Mouse (Mus musculus): ENCODE measurements around the gene Mas1. TPM values are rescaled to one million over a fixed set of nuclear protein-coding genes. Genes with fewer than 3 reads are reported as not detected.
"Not testable (repeated sequence)": the region's sequence is repeated elsewhere in the genome, so short reads cannot be mapped to it uniquely, and the experiment has no call there.

Gene Mas1
- polyA plus RNA-seq, 1 experiment from 2014 or later: 0.61 TPM

- Histone ChIP-seq H3K9me3 (ENCODE audit: low read length) (no peaks in the 10 kb centered on the region), H3K27me3 (ENCODE audit: insufficient read depth, low read length) (no peaks in the 10 kb centered on the region), H3K27ac (ENCODE audit: low read length) (0 out of 2 replicates have a peak overlapping the region, but pooled peaks have one; percentile 24), H3K4me3 (ENCODE audit: low read length) (no peak overlapping the region), H3K4me1 (ENCODE audit: insufficient read depth, low read length) (no peaks in the 10 kb centered on the region), H3K9ac (replicated peaks; ENCODE audit: low read length) (no peak overlapping the region), H3K4me2 (replicated peaks; ENCODE audit: low read depth, low read length) (no peak overlapping the region), H3K36me3 (ENCODE audit: insufficient read depth, low read length) (peaks cover 10% of the 10 kb centered on the region; the same call in 1 of the 2 replicates)
- 33% methylated on average over 11 of the region's 12 CpGs for WGBS
- ATAC-seq (ENCODE audit: low FRiP score, low TSS enrichment): peak; percentile 36; the same call in 1 of the 2 replicates
These were observed 35.7 kb upstream of the Mas1 start for GRCm38 (mm10) chr17:12903372-12904333.

- H3K27me3 ChIP-seq (ENCODE audit: insufficient read depth, low read length): no peaks in the 10 kb centered on the region
- H3K4me2 ChIP-seq (replicated peaks; ENCODE audit: low read depth, low read length): no peak overlapping the region
- H3K9ac ChIP-seq (replicated peaks; ENCODE audit: low read length): no peak overlapping the region
- WGBS: 92% methylated on average over 6 of the region's 6 CpGs
- H3K4me1 ChIP-seq (ENCODE audit: insufficient read depth, low read length): no peaks in the 10 kb centered on the region
- no peaks in the 10 kb centered on the region for H3K9me3 ChIP-seq (ENCODE audit: low read length)
- no peak for ATAC-seq (ENCODE audit: low FRiP score, low TSS enrichment)
- H3K36me3 ChIP-seq (ENCODE audit: insufficient read depth, low read length): peaks cover 10% of the 10 kb centered on the region; the same call in 1 of the 2 replicates
- H3K4me3 ChIP-seq (ENCODE audit: low read length): no peak overlapping the region
- no peak overlapping the region for H3K27ac ChIP-seq (ENCODE audit: low read length)
These were observed 34.3 kb upstream of the Mas1 start for GRCm38 (mm10) chr17:12902291-12902690.

- not testable (repeated sequence) for H3K4me3 ChIP-seq (ENCODE audit: low read length); H3K27me3 ChIP-seq (ENCODE audit: insufficient read depth, low read length); ATAC-seq (ENCODE audit: low FRiP score, low TSS enrichment); H3K27ac ChIP-seq (ENCODE audit: low read length); H3K4me1 ChIP-seq (ENCODE audit: insufficient read depth, low read length); H3K36me3 ChIP-seq (ENCODE audit: insufficient read depth, low read length); H3K4me2 ChIP-seq (replicated peaks; ENCODE audit: low read depth, low read length); H3K9me3 ChIP-seq (ENCODE audit: low read length); H3K9ac ChIP-seq (replicated peaks; ENCODE audit: low read length)
- 49% methylated on average over 2 of the region's 2 CpGs for WGBS
These were observed 30.7 kb upstream of the Mas1 start for GRCm38 (mm10) chr17:12898607-12899006.

GRCm38 (mm10) chr17:12897674-12898073 is 29.7 kb upstream of the Mas1 start:
- Histone ChIP-seq H3K36me3 (ENCODE audit: insufficient read depth, low read length) (no peaks in the 10 kb centered on the region; the same call in 1 of the 2 replicates), H3K4me3 (ENCODE audit: low read length) (no peak overlapping the region), H3K27ac (ENCODE audit: low read length) (no peak overlapping the region), H3K9ac (replicated peaks; ENCODE audit: low read length) (no peak overlapping the region), H3K27me3 (ENCODE audit: insufficient read depth, low read length) (no peaks in the 10 kb centered on the region), H3K4me1 (ENCODE audit: insufficient read depth, low read length) (no peaks in the 10 kb centered on the region), H3K4me2 (replicated peaks; ENCODE audit: low read depth, low read length) (no peak overlapping the region), H3K9me3 (ENCODE audit: low read length) (no peaks in the 10 kb centered on the region)
- no peak for ATAC-seq (ENCODE audit: low FRiP score, low TSS enrichment)
- 84% methylated on average over 5 of the region's 5 CpGs for WGBS

DNA sequence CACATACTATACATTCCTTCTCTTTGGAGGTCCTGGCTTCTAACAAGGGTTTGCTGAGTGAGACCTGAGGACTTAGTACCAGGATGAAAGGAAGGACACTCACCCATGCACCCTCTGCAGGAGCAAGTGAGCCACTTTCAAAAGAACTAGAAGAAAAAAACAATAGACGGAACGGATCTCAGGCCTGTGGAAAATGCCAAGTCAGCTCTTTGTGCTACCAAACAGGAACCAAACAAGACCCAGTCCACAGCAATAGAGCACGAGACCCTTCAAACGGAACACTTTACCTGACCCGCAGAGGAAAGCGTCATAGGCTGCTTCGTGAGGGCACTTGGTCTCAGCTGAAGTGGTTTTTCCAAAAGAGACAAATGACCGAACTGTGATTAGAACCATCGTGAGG is 24.1 kb upstream of the Mas1 start:
- H3K36me3 ChIP-seq (ENCODE audit: insufficient read depth, low read length): no peaks in the 10 kb centered on the region
- H3K9me3 ChIP-seq (ENCODE audit: low read length): no peaks in the 10 kb centered on the region
- H3K4me3 ChIP-seq (ENCODE audit: low read length): no peak overlapping the region
- no peaks in the 10 kb centered on the region for H3K4me1 ChIP-seq (ENCODE audit: insufficient read depth, low read length)
- no peaks in the 10 kb centered on the region for H3K27me3 ChIP-seq (ENCODE audit: insufficient read depth, low read length)
- 90% methylated on average over 9 of the region's 9 CpGs for WGBS
- H3K9ac ChIP-seq (replicated peaks; ENCODE audit: low read length): no peak overlapping the region
- no peak for ATAC-seq (ENCODE audit: low FRiP score, low TSS enrichment)
- no peak overlapping the region for H3K27ac ChIP-seq (ENCODE audit: low read length)
- no peak overlapping the region for H3K4me2 ChIP-seq (replicated peaks; ENCODE audit: low read depth, low read length)

DNA sequence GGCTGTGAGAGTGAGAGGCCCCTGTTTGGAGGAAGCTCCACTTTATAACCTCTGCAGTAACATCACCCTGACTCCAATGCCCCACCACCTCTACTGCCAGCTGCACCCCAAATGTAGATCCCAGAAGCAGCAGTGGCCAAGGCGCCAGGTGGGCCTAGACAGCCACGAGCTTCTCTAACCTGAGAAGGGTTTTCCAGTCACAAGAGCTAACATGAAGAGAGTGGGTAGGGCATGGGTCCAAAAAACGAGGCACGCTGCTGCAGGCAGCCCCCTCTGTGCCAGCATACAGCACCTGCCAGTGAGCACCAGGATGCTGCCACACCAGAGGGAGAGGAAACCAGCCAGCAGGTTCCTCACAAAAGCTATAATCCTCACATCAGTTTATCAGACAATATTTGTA is 23.1 kb upstream of the Mas1 start:
- Histone ChIP-seq H3K36me3 (ENCODE audit: insufficient read depth, low read length) (no peaks in the 10 kb centered on the region), H3K4me2 (replicated peaks; ENCODE audit: low read depth, low read length) (no peak overlapping the region), H3K9ac (replicated peaks; ENCODE audit: low read length) (no peak overlapping the region), H3K9me3 (ENCODE audit: low read length) (no peaks in the 10 kb centered on the region), H3K4me1 (ENCODE audit: insufficient read depth, low read length) (0 out of 2 replicates have a peak, but pooled peaks cover 2% of the 10 kb centered on the region), H3K27me3 (ENCODE audit: insufficient read depth, low read length) (no peaks in the 10 kb centered on the region), H3K4me3 (ENCODE audit: low read length) (no peak overlapping the region), H3K27ac (ENCODE audit: low read length) (no peak overlapping the region)
- ATAC-seq (ENCODE audit: low FRiP score, low TSS enrichment): no peak
- 81% methylated on average over 4 of the region's 4 CpGs for WGBS

DNA sequence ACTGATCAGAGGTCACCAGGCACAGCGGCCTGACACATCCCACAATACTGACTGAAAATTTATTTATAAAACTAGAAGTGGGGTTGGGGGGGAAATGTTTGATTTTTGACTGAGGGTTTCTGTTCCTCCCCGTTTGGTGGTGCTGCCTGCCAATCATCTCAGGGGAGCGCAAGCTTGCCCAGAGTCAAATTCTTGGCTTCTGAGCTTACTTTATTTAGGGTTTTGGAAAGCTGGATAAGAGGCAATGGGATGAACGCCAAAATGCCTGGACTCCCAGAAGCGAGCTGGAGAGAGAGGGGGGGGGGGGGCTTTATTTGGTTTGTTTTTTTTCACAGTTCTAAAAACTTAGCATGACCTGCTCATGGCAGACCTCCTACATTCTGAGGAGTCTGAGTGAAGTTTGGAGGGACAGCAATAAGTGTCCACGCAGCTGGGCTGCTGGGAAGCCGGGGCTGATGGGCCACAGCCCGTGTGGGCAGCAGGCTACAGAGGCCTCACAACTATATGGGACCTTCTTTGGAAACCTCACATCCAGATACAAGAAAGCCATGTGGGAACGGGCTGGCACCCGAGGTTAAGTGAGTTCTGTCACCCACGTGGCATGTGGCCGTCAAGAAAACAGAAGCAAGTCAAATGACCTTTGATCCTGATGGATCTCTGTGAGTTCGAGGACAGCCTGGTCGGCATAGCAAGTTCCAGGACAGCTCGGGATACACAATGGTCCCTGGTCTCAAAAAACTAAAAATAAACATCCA is 19.3 kb upstream of the Mas1 start:
- ATAC-seq (ENCODE audit: low FRiP score, low TSS enrichment): no peak

GRCm38 (mm10) chr17:12886620-12887019 is 18.7 kb upstream of the Mas1 start:
- no peak overlapping the region for H3K9ac ChIP-seq (replicated peaks; ENCODE audit: low read length)
- 30% methylated on average over 6 of the region's 6 CpGs for WGBS
- H3K9me3 ChIP-seq (ENCODE audit: low read length): no peaks in the 10 kb centered on the region
- 0 out of 2 replicates have a peak, but pooled peaks cover 2% of the 10 kb centered on the region for H3K4me1 ChIP-seq (ENCODE audit: insufficient read depth, low read length)
- H3K27ac ChIP-seq (ENCODE audit: low read length): no peak overlapping the region
- no peaks in the 10 kb centered on the region for H3K36me3 ChIP-seq (ENCODE audit: insufficient read depth, low read length)
- no peak overlapping the region for H3K4me3 ChIP-seq (ENCODE audit: low read length)
- H3K4me2 ChIP-seq (replicated peaks; ENCODE audit: low read depth, low read length): no peak overlapping the region
- H3K27me3 ChIP-seq (ENCODE audit: insufficient read depth, low read length): no peaks in the 10 kb centered on the region
- no peak for ATAC-seq (ENCODE audit: low FRiP score, low TSS enrichment)

More for the DNA sequence above, 19.3 kb upstream of the Mas1 start:
- no peak overlapping the region for H3K4me3 ChIP-seq (ENCODE audit: low read length)
- 62% methylated on average over 15 of the region's 15 CpGs for WGBS
- H3K27ac ChIP-seq (ENCODE audit: low read length): peak overlapping the region; percentile 36; the same call in 1 of the 2 replicates
- H3K4me2 ChIP-seq (replicated peaks; ENCODE audit: low read depth, low read length): no peak overlapping the region
- H3K9ac ChIP-seq (replicated peaks; ENCODE audit: low read length): no peak overlapping the region
- 0 out of 2 replicates have a peak, but pooled peaks cover 2% of the 10 kb centered on the region for H3K4me1 ChIP-seq (ENCODE audit: insufficient read depth, low read length)
- no peaks in the 10 kb centered on the region for H3K9me3 ChIP-seq (ENCODE audit: low read length)
- no peaks in the 10 kb centered on the region for H3K36me3 ChIP-seq (ENCODE audit: insufficient read depth, low read length)
- no peaks in the 10 kb centered on the region for H3K27me3 ChIP-seq (ENCODE audit: insufficient read depth, low read length)

DNA sequence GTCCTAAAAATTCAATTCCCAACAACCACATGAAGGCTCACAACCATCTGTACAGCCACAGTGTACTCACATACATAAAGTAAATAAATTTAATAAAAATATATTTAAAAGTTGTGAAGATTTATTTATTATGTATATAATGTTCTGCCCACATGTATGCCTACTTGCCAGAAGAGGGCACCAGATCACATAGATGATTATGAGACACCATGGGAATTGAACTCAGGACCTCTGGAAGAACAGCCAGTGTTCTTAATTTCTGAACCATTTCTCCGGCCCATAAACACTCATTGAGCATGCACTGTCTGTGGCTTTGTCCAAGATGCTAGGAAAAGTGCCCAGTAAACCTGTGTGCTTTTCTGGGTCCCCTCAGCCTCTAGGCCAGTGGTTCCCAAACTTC is 13.3 kb upstream of the Mas1 start:
- H3K4me2 ChIP-seq (replicated peaks; ENCODE audit: low read depth, low read length): no peak overlapping the region
- ATAC-seq (ENCODE audit: low FRiP score, low TSS enrichment): no peak
- no peak overlapping the region for H3K9ac ChIP-seq (replicated peaks; ENCODE audit: low read length)
- H3K27ac ChIP-seq (ENCODE audit: low read length): no peak overlapping the region
- no peaks in the 10 kb centered on the region for H3K27me3 ChIP-seq (ENCODE audit: insufficient read depth, low read length)
- H3K4me3 ChIP-seq (ENCODE audit: low read length): no peak overlapping the region
- H3K36me3 ChIP-seq (ENCODE audit: insufficient read depth, low read length): no peaks in the 10 kb centered on the region
- H3K4me1 ChIP-seq (ENCODE audit: insufficient read depth, low read length): no peaks in the 10 kb centered on the region
- WGBS: 76% methylated on average over 1 of the region's 1 CpGs
- H3K9me3 ChIP-seq (ENCODE audit: low read length): no peaks in the 10 kb centered on the region
